Mouse (Mus musculus): ENCODE results near the gene Garem2. TPM values are rescaled to one million over a fixed set of nuclear protein-coding genes. Genes with fewer than 3 reads are reported as not detected.

Gene Garem2
- polyA plus RNA-seq, 1 experiment = 0.09 TPM

GRCm38 (mm10) chr5:30095731-30096130 is 9.2 kb upstream of the Garem2 start:
- 60% methylated on average over 6 of the region's 6 CpGs for WGBS

GRCm38 (mm10) chr5:30098260-30098659 is 6.7 kb upstream of the Garem2 start:
- WGBS = 92% methylated on average over 1 of the region's 1 CpGs
- no peaks in the 10 kb centered on the region for H3K4me1 ChIP-seq (ENCODE audit: control insufficient read depth, insufficient read depth, low read length)
- TF ChIP-seq POLR2A (IDR thresholded peaks at IDR 0.05; ENCODE audit: borderline replicate concordance, extremely low read depth, low read depth, low read length) (no peak), CTCF (IDR thresholded peaks at IDR 0.05; ENCODE audit: insufficient read depth, low read length) (no peak)
- no peak overlapping the region for H3K4me3 ChIP-seq (replicated peaks; ENCODE audit: extremely low read depth, low read depth, low read length)
- DNase-seq = no peak

More at GRCm38 (mm10) chr5:30095731-30096130, 9.2 kb upstream of the Garem2 start:
- DNase-seq = no peak
- no peak overlapping the region for H3K4me3 ChIP-seq (replicated peaks; ENCODE audit: extremely low read depth, low read depth, low read length)
- no peaks in the 10 kb centered on the region for H3K4me1 ChIP-seq (ENCODE audit: control insufficient read depth, insufficient read depth, low read length)
- no peak for TF ChIP-seq CTCF (IDR thresholded peaks at IDR 0.05; ENCODE audit: insufficient read depth, low read length)
- no peak for TF ChIP-seq POLR2A (IDR thresholded peaks at IDR 0.05; ENCODE audit: borderline replicate concordance, extremely low read depth, low read depth, low read length)

GRCm38 (mm10) chr5:30103340-30103739 is 1.6 kb upstream of the Garem2 start:
- TF ChIP-seq POLR2A (IDR thresholded peaks at IDR 0.05; ENCODE audit: borderline replicate concordance, extremely low read depth, low read depth, low read length) (no peak), CTCF (IDR thresholded peaks at IDR 0.05; ENCODE audit: insufficient read depth, low read length) (no peak)
- H3K4me1 ChIP-seq (ENCODE audit: control insufficient read depth, insufficient read depth, low read length) = no peaks in the 10 kb centered on the region; the same call in 1 of the 2 replicates
- DNase-seq = no peak
- no peak overlapping the region for H3K4me3 ChIP-seq (replicated peaks; ENCODE audit: extremely low read depth, low read depth, low read length)
- 77% methylated on average over 3 of the region's 3 CpGs for WGBS

GRCm38 (mm10) chr5:30104339-30104738 is 622 bp upstream of the Garem2 start:
- Histone ChIP-seq H3K4me1 (ENCODE audit: control insufficient read depth, insufficient read depth, low read length) (no peaks in the 10 kb centered on the region; the same call in 1 of the 2 replicates), H3K4me3 (replicated peaks; ENCODE audit: extremely low read depth, low read depth, low read length) (no peak overlapping the region)
- 8% methylated on average over 12 of the region's 12 CpGs for WGBS
- TF ChIP-seq POLR2A (IDR thresholded peaks at IDR 0.05; ENCODE audit: borderline replicate concordance, extremely low read depth, low read depth, low read length) (no peak), CTCF (IDR thresholded peaks at IDR 0.05; ENCODE audit: insufficient read depth, low read length) (peak; percentile 41)
- DNase-seq = no peak

GRCm38 (mm10) chr5:30105668-30106300 is 823 bp downstream of the Garem2 start, which contains the start of gene 3110082J24Rik:
Gene 3110082J24Rik (minus strand): TSS chr5:30106086.
- no peak for DNase-seq
- WGBS = 6% methylated on average over 29 of the region's 29 CpGs
- H3K4me3 ChIP-seq (replicated peaks; ENCODE audit: extremely low read depth, low read depth, low read length) = no peak within 1 kb of the TSS
- TF ChIP-seq POLR2A (IDR thresholded peaks at IDR 0.05; ENCODE audit: borderline replicate concordance, extremely low read depth, low read depth, low read length) (no peak), CTCF (IDR thresholded peaks at IDR 0.05; ENCODE audit: insufficient read depth, low read length) (no peak)
- H3K4me1 ChIP-seq (ENCODE audit: control insufficient read depth, insufficient read depth, low read length) = no peaks in the 10 kb centered on the region; the same call in 1 of the 2 replicates

GRCm38 (mm10) chr5:30106756-30107155 is 1.8 kb downstream of the Garem2 start:
- TF ChIP-seq POLR2A (IDR thresholded peaks at IDR 0.05; ENCODE audit: borderline replicate concordance, extremely low read depth, low read depth, low read length) (no peak), CTCF (IDR thresholded peaks at IDR 0.05; ENCODE audit: insufficient read depth, low read length) (no peak)
- DNase-seq = no peak
- no peak overlapping the region for H3K4me3 ChIP-seq (replicated peaks; ENCODE audit: extremely low read depth, low read depth, low read length)
- 39% methylated on average over 2 of the region's 2 CpGs for WGBS
- no peaks in the 10 kb centered on the region; the same call in 1 of the 2 replicates for H3K4me1 ChIP-seq (ENCODE audit: control insufficient read depth, insufficient read depth, low read length)

- DNase-seq = no peak
- H3K4me1 ChIP-seq (ENCODE audit: control insufficient read depth, insufficient read depth, low read length) = no peaks in the 10 kb centered on the region; the same call in 1 of the 2 replicates
- TF ChIP-seq POLR2A (IDR thresholded peaks at IDR 0.05; ENCODE audit: borderline replicate concordance, extremely low read depth, low read depth, low read length) (no peak), CTCF (IDR thresholded peaks at IDR 0.05; ENCODE audit: insufficient read depth, low read length) (no peak)
- H3K4me3 ChIP-seq (replicated peaks; ENCODE audit: extremely low read depth, low read depth, low read length) = no peak overlapping the region
- WGBS = 25% methylated on average over 7 of the region's 7 CpGs
Measured at GRCm38 (mm10) chr5:30107186-30107585, 2.2 kb downstream of the Garem2 start.

GRCm38 (mm10) chr5:30107611-30108041 is 2.7 kb downstream of the Garem2 start:
- Histone ChIP-seq H3K4me3 (replicated peaks; ENCODE audit: extremely low read depth, low read depth, low read length) (no peak overlapping the region), H3K4me1 (ENCODE audit: control insufficient read depth, insufficient read depth, low read length) (no peaks in the 10 kb centered on the region; the same call in 1 of the 2 replicates)
- TF ChIP-seq CTCF (IDR thresholded peaks at IDR 0.05; ENCODE audit: insufficient read depth, low read length) (no peak), POLR2A (IDR thresholded peaks at IDR 0.05; ENCODE audit: borderline replicate concordance, extremely low read depth, low read depth, low read length) (no peak)
- 21% methylated on average over 5 of the region's 5 CpGs for WGBS
- DNase-seq = no peak

GRCm38 (mm10) chr5:30108233-30108632 is 3.3 kb downstream of the Garem2 start:
- Histone ChIP-seq H3K4me3 (replicated peaks; ENCODE audit: extremely low read depth, low read depth, low read length) (no peak overlapping the region), H3K4me1 (ENCODE audit: control insufficient read depth, insufficient read depth, low read length) (no peaks in the 10 kb centered on the region; the same call in 1 of the 2 replicates)
- DNase-seq = no peak
- TF ChIP-seq POLR2A (IDR thresholded peaks at IDR 0.05; ENCODE audit: borderline replicate concordance, extremely low read depth, low read depth, low read length) (no peak), CTCF (IDR thresholded peaks at IDR 0.05; ENCODE audit: insufficient read depth, low read length) (no peak)
- WGBS = 83% methylated on average over 6 of the region's 6 CpGs

GRCm38 (mm10) chr5:30109899-30110298 is 4.9 kb downstream of the Garem2 start:
- no peak for DNase-seq
- H3K4me1 ChIP-seq (ENCODE audit: control insufficient read depth, insufficient read depth, low read length) = peaks cover 2% of the 10 kb centered on the region
- H3K4me3 ChIP-seq (replicated peaks; ENCODE audit: extremely low read depth, low read depth, low read length) = no peak overlapping the region
- WGBS = 78% methylated on average over 2 of the region's 2 CpGs
- TF ChIP-seq CTCF (IDR thresholded peaks at IDR 0.05; ENCODE audit: insufficient read depth, low read length) = no peak
- TF ChIP-seq POLR2A (IDR thresholded peaks at IDR 0.05; ENCODE audit: borderline replicate concordance, extremely low read depth, low read depth, low read length) = no peak
